Mouse (Mus musculus) splenic B cell, adult 2 months (primary cell): ENCODE measurements at regions not wholly inside any gene's neighbourhood (a gene's known extent, or its start where the extent isn't known, plus 50 kb on each side); places are given as distances from the start of the nearest gene placed in this dataset.

Experiments used
- DNase-seq: peaks from one replicate; pipeline ENCODE4 v3.0.0-alpha.2; 2011; ENCODE audit warnings: low read depth, low spot score
- H3K27me3 ChIP-seq: 2 replicates; pipeline ENCODE4 v1.6.1; 2012; ENCODE audit warnings: mild to moderate bottlenecking, low read length, moderate library complexity, mixed read lengths; ENCODE audit not compliant: control insufficient read depth, poor library complexity, insufficient read depth, severe bottlenecking
- H3K36me3 ChIP-seq: 2 replicates; pipeline ENCODE4 v1.6.1; 2012; ENCODE audit warnings: mild to moderate bottlenecking, low read length, moderate library complexity, mixed read lengths; ENCODE audit not compliant: control insufficient read depth, poor library complexity, insufficient read depth, severe bottlenecking

DNA sequence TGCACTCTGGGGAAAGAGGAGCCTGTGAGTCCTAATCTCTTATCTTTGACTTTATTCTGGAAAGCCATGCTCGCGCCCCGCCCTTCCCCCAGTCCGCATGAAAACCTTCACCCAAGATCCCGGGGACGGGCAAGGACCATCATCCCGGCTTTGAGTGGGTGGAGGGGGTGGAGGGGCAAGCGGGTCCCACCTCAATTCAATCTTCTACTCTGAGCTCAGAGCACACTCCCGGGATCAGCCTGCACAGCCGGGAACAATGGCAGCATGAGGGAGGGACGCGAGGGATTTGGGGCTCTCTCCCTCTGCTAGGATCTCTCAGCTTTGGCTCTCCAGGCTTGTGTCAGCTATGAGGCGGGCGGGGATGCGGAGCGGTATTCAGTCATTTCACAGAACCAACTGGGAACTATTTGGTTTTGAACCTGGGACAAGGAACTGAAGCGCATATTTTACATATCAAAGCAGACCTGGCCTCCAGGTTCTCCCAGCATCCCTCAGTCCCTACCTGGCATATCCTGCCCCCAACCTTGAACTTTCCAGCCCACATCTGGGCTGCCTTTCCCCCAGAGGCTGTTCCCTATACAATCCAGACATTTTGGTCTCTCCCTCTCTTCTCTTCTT, 537.2 kb downstream of the Med13l start:
- DNase-seq = no peak
- H3K36me3 ChIP-seq = no peaks in the 10 kb centered on the region
- no peaks in the 10 kb centered on the region for H3K27me3 ChIP-seq

DNA sequence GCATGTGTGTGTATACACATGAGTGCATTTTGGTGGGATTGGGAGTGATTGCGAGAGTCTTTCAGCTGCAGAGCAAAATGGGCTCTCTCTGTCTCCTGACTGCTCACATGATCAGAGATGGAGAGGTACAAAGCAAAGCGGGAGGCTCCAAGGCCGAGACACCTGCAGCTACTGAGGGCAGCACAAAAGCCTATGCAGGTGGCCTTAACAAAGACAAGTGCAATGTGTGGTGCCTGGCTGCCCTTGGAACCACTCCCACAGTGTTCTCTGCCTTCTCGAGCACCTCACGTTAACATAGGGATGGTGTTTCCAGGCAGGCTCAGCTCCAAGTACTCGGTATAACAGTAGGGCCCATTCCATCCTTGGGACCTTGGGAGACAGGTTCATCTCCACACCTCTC, 539.3 kb downstream of the Med13l start:
- no peaks in the 10 kb centered on the region for H3K27me3 ChIP-seq
- no peak for DNase-seq
- H3K36me3 ChIP-seq = no peaks in the 10 kb centered on the region

DNA sequence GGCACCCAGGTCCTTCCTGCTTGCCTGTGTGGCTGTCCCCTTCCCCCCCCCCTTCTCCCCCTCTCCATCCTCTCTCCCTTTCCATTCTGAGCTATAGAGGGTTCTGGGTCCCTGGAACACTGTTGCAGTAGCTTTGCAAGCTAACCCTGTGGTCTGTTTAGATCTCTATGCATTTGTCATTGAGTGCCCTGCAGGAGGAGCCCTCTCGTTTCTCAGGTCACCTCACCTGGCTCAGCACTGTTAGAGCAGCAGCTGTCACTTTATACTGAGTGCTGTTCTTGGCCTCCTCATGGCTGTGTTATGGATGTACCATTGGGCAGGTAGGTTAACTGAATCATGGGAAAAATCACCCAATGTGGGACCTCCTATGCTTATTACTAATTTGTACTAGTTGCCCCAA, 543.0 kb downstream of the Med13l start:
- H3K27me3 ChIP-seq = no peaks in the 10 kb centered on the region
- H3K36me3 ChIP-seq = no peaks in the 10 kb centered on the region
- DNase-seq = no peak

DNA sequence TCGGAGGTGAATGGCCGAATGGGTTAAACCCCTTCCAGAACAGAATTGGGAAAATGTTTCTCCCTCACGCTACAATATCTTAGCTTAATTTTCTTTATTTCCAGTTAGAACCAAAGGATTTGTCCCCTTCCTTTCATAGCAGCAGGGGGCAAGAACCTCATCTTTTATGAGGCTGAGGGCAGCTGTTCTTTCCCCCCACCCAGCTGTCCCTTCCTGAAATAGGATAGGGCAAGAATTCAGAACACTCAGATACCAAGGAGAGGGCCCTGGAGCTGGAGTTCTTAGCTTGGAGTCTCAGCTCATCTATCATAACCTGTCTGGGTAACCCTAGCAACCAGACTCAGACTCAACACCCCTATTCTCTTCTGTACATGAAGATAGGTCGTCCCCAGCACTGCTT, 547.4 kb downstream of the Med13l start:
- no peak for DNase-seq
- Histone ChIP-seq H3K36me3 (no peaks in the 10 kb centered on the region), H3K27me3 (no peaks in the 10 kb centered on the region)

DNA sequence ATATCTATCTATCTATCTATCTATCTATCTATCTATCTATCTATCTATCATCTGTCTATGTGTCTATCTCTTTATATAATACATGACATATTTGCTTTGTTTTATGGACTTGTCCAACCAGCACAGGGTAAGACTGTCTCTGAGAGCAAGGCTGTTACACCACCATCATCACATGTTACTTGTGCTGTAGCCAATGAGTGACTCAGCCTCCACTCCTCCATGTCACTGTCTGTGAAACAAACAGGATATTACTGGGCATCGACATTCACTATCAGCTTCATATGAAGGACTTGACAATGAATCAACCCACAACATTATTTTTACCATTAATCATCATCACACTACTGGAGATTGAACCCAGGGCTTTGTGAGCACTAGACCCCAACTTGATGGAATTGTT, 549.0 kb downstream of the Med13l start:
- Histone ChIP-seq H3K36me3 (no peaks in the 10 kb centered on the region), H3K27me3 (no peaks in the 10 kb centered on the region)
- DNase-seq = no peak

DNA sequence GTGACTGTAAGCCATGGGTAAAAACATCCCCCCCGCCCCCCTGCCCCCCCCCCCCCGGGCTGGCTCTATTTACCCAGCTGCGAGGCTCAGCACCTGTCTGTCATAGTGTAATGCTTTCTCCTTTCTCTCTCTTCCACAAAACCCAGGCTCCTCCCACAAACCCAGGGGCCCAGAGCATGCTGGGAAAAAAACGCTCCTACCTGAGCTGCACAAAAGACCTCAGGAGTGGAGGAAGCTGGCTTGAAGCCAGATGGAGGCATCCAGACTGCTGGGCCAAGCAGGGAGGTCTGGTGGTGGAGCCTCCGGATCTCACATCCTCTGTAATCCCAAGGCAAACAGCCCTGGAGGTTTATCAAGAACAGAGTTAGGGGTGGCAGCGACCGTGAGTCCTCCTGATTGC, 553.6 kb downstream of the Med13l start:
- no peak for DNase-seq
- H3K27me3 ChIP-seq = no peaks in the 10 kb centered on the region
- no peaks in the 10 kb centered on the region for H3K36me3 ChIP-seq

DNA sequence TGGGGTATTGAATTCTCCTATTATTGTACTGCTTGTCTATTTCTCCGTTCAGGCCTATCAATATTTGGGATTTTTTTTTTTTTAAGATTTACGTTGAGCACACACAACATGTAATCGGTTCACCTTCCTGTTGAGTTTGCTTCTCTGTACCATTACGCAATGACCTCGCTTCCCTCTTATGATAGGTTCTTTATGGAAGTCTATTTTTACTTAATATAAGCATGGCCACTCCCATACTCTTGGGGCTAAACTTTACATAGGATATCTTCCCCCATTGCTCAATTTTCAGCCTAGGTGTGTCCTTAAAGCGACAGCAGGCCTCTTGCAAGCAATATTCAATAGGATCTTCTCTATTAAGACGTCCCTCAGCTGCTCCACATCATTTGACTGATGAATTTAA, 544.7 kb upstream of the Tbx3 start:
- DNase-seq = no peak

DNA sequence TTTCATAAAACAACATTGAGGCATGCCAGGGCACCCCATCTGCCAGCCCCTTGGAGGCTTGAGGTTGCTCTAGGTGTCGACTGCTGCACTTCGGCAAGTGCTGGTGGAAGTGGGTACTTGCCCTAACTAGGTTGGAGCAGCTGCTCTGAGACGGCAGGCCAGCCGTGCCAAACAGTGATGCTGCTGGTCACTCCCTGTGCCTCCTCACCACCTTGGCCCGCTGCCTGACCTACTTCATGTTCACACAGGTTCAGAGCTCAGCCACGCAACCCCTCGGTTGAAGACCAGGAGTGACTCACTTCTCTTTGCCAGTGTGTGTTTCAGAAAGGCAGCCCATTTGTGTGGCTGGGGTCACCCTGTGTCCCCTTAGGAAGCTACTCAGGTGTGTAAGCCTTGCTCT, 540.3 kb upstream of the Tbx3 start:
- no peaks in the 10 kb centered on the region for H3K27me3 ChIP-seq
- no peak for DNase-seq
- H3K36me3 ChIP-seq = no peaks in the 10 kb centered on the region

More for the DNA sequence above, 544.7 kb upstream of the Tbx3 start:
- no peaks in the 10 kb centered on the region for H3K36me3 ChIP-seq
- no peaks in the 10 kb centered on the region for H3K27me3 ChIP-seq

DNA sequence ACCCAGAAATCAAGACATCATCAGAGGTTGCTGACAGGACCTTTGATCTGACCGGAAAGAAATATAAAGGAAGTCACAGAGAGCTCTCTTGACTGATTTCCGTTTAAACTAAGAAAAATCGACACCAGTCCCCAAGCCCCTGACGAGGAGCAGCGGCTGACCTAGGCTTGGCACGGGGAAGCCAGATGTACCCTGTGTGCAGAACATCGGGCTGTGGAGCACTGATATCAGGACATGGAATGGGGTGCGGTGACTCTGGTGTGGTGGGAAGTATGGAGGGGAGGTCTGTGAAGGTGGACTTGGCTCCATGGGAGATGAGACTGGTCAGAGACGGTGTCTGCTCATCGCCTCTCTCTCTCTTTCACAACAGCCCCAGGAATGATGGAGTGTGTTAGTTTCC, 539.0 kb upstream of the Tbx3 start:
- no peak for DNase-seq
- H3K36me3 ChIP-seq = no peaks in the 10 kb centered on the region
- H3K27me3 ChIP-seq = no peaks in the 10 kb centered on the region

DNA sequence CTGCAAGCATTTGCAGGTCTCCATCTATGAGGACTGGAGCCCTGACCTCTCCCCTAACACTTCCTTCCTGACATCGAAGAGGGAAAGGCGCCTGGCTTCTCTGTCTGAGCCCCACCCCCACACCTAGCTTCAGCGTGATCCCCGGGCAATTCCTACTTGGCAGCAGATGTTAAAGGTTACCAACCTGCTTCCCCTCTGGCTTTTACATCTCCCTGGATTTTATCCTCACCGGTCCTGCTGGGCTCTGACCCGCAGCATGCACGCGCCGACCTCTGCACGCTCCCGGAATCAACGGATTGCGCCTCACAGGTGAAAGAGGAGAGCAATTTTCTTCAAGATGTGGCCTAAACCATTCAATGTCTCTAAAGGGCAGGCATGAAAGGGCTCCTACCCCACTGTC, 537.1 kb upstream of the Tbx3 start:
- no peaks in the 10 kb centered on the region for H3K36me3 ChIP-seq
- no peak for DNase-seq
- H3K27me3 ChIP-seq = no peaks in the 10 kb centered on the region

DNA sequence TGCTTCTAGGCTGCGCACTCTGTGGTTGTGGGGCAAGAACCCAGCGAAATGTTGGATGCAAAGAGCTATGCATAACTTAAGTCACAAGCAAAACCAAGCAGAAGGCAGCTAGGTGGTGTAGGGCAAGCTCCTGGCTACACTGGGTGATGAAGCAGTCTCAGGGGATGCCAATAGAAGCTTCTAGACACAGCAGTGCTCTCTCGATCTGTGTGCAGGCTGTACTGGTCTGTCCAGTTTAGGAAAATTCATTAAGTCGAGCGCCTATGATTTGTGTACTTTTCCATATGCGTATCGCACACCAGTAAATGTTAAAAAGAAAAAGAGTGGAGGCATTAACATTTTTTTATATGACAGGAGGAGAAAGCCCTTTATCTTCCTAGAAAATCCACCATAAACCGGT, 533.6 kb upstream of the Tbx3 start:
- Histone ChIP-seq H3K27me3 (no peaks in the 10 kb centered on the region), H3K36me3 (no peaks in the 10 kb centered on the region)
- no peak for DNase-seq

DNA sequence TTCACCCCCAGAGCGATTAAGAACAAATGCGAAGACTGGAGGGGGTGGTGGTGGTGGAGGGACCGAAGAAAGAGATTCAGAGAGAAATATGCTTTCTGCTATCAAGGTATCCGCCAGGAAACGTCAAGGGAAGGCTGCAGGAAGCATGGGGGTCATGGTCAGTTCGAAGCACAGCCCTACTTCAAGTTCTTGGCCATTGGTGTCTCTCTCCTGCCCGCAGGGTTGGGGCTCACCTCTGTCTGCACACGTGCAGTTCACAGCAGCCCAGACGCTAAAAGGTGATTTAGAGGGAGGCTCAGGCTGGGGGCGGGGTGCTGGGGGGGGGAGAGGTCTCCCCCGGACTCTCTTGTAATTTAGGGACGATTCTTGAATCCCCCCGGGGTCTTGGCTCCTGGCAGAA, 533.1 kb upstream of the Tbx3 start:
- Histone ChIP-seq H3K27me3 (no peaks in the 10 kb centered on the region), H3K36me3 (no peaks in the 10 kb centered on the region)
- no peak for DNase-seq

DNA sequence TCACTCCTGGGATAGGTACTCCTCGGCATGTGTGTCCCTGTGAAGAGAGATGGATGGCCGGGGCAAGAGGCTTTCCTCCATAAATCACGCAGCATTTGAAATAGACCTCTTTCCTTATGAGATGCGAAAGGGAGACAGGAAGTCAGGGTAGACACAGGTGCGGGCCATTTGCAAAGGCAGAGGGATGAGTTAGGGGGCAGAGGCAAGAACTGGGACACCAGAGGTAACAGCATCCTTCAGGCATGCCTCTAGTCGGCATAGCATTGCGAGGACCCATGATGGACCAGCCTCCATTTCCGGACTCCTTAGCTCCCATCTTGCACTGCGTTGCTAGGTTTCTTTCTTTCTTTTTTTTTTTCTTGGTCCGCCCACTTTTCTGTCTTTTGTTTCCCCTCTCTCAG, 532.6 kb upstream of the Tbx3 start:
- H3K36me3 ChIP-seq = no peaks in the 10 kb centered on the region
- DNase-seq = no peak
- H3K27me3 ChIP-seq = no peaks in the 10 kb centered on the region

DNA sequence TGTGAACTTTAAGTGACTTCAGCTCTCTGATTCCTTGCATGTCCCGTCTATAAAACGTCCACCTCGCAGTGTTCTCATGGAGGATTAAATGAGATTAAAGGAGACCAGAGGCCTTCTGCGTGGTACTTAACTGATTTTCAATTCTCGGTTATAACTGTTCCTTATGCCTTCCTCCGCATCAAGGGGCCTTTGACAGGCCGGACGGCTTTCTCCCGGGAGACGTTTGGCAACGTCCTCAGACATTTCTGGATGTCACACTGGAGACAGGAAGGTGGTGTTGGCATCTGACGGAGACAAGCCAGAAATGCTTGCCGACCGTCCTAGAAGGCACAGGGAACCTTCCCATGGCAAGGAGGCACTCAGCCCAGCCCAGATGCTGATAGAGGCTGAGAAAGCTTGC, 532.2 kb upstream of the Tbx3 start:
- Histone ChIP-seq H3K36me3 (no peaks in the 10 kb centered on the region), H3K27me3 (no peaks in the 10 kb centered on the region)
- no peak for DNase-seq

DNA sequence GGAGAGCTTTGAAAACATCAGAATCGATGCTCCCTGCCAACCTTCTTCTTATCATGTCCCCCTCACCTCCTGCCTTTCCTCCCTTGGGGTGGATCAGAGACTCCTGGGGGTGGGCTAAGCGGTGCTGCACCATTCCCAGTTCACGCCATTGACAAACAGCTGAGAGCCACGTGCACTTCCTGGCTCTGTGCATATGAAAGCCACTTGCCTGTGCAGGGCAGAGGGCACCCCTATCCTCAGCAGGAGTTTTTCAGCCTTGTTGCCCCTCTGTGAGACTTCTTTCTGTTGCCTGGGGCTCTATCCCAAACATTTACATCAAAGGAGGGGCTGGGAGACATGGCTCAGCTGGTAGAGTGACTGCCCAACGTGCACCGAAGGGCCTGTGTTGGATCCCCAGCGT, 531.1 kb upstream of the Tbx3 start:
- no peaks in the 10 kb centered on the region for H3K36me3 ChIP-seq
- no peak for DNase-seq
- no peaks in the 10 kb centered on the region for H3K27me3 ChIP-seq

DNA sequence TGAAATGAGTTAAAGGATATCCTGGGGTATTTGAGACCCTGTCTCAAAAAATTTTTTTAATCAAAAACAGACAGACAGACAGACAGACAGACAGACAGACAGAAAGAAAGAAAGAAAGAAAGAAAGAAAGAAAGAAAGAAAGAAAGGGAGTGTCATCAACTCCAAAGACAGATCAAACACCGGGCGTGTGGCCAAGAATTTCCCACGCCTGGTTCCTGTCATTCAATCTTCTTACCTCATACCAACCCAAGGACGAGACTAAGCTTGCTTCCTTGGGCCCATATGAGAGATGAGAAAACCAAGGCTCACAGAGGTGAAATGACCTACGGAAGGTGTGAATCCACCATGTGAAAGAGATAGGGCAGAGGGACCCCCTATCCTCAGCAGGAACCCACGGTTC, 530.7 kb upstream of the Tbx3 start:
- no peak for DNase-seq
- H3K36me3 ChIP-seq = no peaks in the 10 kb centered on the region
- no peaks in the 10 kb centered on the region for H3K27me3 ChIP-seq
